Comparison of ENCODE assay signal across 12 mouse cellular contexts in the genomic region with DNA sequence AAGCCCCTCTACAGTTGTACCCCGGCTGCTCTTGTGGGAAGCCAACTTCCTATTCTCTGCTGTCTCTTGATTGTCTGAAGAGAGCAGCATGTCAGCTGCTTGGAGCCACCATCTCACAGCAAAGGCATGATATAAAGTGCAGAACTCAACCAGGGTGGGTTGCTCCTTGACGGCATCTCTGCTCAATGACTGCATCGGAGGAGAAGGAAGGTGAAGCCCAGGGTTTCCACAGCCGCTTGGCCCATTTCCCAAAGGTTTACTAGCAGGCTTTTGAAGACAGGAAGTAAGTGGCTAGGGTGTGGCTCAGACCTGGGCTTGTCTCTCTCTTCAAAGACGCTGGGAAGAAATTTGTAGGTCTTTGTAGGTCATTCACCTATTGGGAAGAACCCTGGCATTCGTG. TPM values are rescaled to one million over a fixed set of nuclear protein-coding genes. Genes with fewer than 3 reads are reported as not detected.
DNase-seq lines count a peak whose midpoint lies in the region; ATAC-seq and TF ChIP-seq lines count a peak whose summit lies in the region.
"Had no signal": no experiment of that assay in that cellular context is flagged by ENCODE, and none has a peak within 500 bp of the region (broad histone marks: within the 10 kb centered on the region; RNA-seq: fewer than 3 reads in every experiment).

No protein-coding gene starts in this region.

- H3K4me3 ChIP-seq in kidney, adult 2 months (ENCODE audit: insufficient read depth, low read depth, low read length), result no peak overlapping the region
- H3K4me3 ChIP-seq in hindbrain, embryonic 13.5 days, result no peak overlapping the region
- no peak overlapping the region for H3K4me3 ChIP-seq in midbrain, embryonic 11.5 days (ENCODE audit: low read depth, low read length)
- H3K4me3 ChIP-seq: hindbrain, embryonic 10.5 days; midbrain, embryonic 12.5 days had no signal

- H3K4me2 ChIP-seq in hindbrain, embryonic 13.5 days, result no peak overlapping the region
- H3K4me2 ChIP-seq in midbrain, embryonic 11.5 days, result no peak overlapping the region
- H3K4me2 ChIP-seq: midbrain, embryonic 12.5 days had no signal

- H3K9me3 ChIP-seq in hindbrain, embryonic 13.5 days, result peaks cover 3% of the 10 kb centered on the region; the same call in 1 of the 2 replicates
- 0 out of 2 replicates have a peak, but pooled peaks cover 2% of the 10 kb centered on the region for H3K9me3 ChIP-seq in midbrain, embryonic 11.5 days (ENCODE audit: control insufficient read depth, low read length)
- H3K9me3 ChIP-seq: midbrain, embryonic 12.5 days had no signal

- no peak overlapping the region for H3K9ac ChIP-seq in hindbrain, embryonic 13.5 days
- no peak overlapping the region for H3K9ac ChIP-seq in midbrain, embryonic 11.5 days (ENCODE audit: low read length)
- H3K9ac ChIP-seq: liver, embryonic 14.5 days; midbrain, embryonic 12.5 days had no signal

- no peaks in the 10 kb centered on the region for H3K36me3 ChIP-seq in kidney, adult 2 months (ENCODE audit: control insufficient read depth, insufficient read depth, low read length)
- H3K36me3 ChIP-seq in hindbrain, embryonic 13.5 days, result no peaks in the 10 kb centered on the region
- no peaks in the 10 kb centered on the region for H3K36me3 ChIP-seq in midbrain, embryonic 11.5 days (ENCODE audit: control insufficient read depth, insufficient read depth, low read length)
- H3K36me3 ChIP-seq: hindbrain, embryonic 10.5 days; midbrain, embryonic 12.5 days had no signal

- no peak for TF ChIP-seq CTCF in kidney, adult 2 months (conservative IDR thresholded peaks at IDR 0.05; ENCODE audit: insufficient read depth, insufficient read length, low read depth, low read length)

- 0 out of 2 replicates have a peak, but pooled peaks have one; percentile 11 for ATAC-seq in neutrophil, adult 5-6 weeks (ENCODE audit: extremely low read depth, insufficient number of reproducible peaks, low FRiP score, poor library complexity, severe bottlenecking)
- no peak for ATAC-seq in hindbrain, embryonic 13.5 days (ENCODE audit: low FRiP score)
- no peak for ATAC-seq in midbrain, embryonic 11.5 days (ENCODE audit: low FRiP score)

- H3K27me3 ChIP-seq in kidney, adult 2 months (replicated peaks; ENCODE audit: control insufficient read depth, insufficient read depth, low read length), result no peaks in the 10 kb centered on the region
- H3K27me3 ChIP-seq in hindbrain, embryonic 13.5 days, result no peaks in the 10 kb centered on the region
- H3K27me3 ChIP-seq in midbrain, embryonic 11.5 days (ENCODE audit: control insufficient read depth, insufficient read depth, low read length), result no peaks in the 10 kb centered on the region; the same call in 1 of the 2 replicates

- WGBS in kidney, adult 2 months, result 77% methylated on average over 6 of the region's 6 CpGs
- WGBS in hindbrain, embryonic 13.5 days, result 87% methylated on average over 6 of the region's 6 CpGs
- 95% methylated on average over 6 of the region's 6 CpGs for WGBS in midbrain, embryonic 11.5 days

- peak; percentile 52 for DNase-seq in kidney, adult 2 months
- DNase-seq in kidney, adult 8-10 months, result no peak
- peak; percentile 65 for DNase-seq in CD4-positive, CD25-positive, alpha-beta regulatory T cell, adult 2 months (ENCODE audit: low read depth, low spot score)
- DNase-seq in T-cell, adult 2 months (ENCODE audit: low spot score), result peak; percentile 41
- DNase-seq in embryo, embryonic 11 days, result no peak
- DNase-seq in midbrain, embryonic 11.5 days (ENCODE audit: low spot score, missing footprints), result no peak
- DNase-seq: right cerebral cortex, postnatal 4 days had no signal

- H3K4me1 ChIP-seq in kidney, adult 2 months (ENCODE audit: control insufficient read depth, insufficient read depth, low read length), result peaks cover 7% of the 10 kb centered on the region; the same call in 1 of the 2 replicates
- peaks cover 14% of the 10 kb centered on the region for H3K4me1 ChIP-seq in hindbrain, embryonic 13.5 days (replicated peaks)
- peaks cover 2% of the 10 kb centered on the region; the same call in 1 of the 2 replicates for H3K4me1 ChIP-seq in midbrain, embryonic 11.5 days (ENCODE audit: control insufficient read depth, insufficient read depth, low read length)

- no peak overlapping the region for H3K27ac ChIP-seq in kidney, adult 2 months (ENCODE audit: insufficient read depth, low read depth, low read length)
- H3K27ac ChIP-seq in hindbrain, embryonic 13.5 days, result no peak overlapping the region
- no peak overlapping the region for H3K27ac ChIP-seq in midbrain, embryonic 11.5 days (ENCODE audit: low read depth, low read length)
- H3K27ac ChIP-seq: hindbrain, embryonic 10.5 days; liver, embryonic 14.5 days; midbrain, embryonic 12.5 days had no signal

- TF ChIP-seq POLR2A in kidney, adult 2 months (IDR thresholded peaks at IDR 0.05; ENCODE audit: low read depth, low read length), result no peak

RNA-seq across cellular contexts. Expression of a gene that starts 36.6 kb away (rescaled TPM):
- 9.3 and 10.8 TPM in 2 replicates for polyA plus RNA-seq in kidney, adult 2 months (2012; rRNA removed)
- 10.2 and 17.8 TPM in 2 replicates for total RNA-seq in neutrophil, adult 5-6 weeks (2017)
- 8.5 and 10.7 TPM in 2 replicates for polyA plus RNA-seq in hindbrain, embryonic 13.5 days (2015; fragmentation: Nextera tagmentation; extraction: Ambion mirVana)
- polyA plus RNA-seq in midbrain, embryonic 11.5 days (2014; fragmentation: Nextera tagmentation; extraction: Ambion mirVana), result 1.9 and 3.7 TPM in 2 replicates

Comparison
In these comparisons a context has a peak if more than half of its experiments do, and no peak if none do; other contexts are left out.
1. DNase-seq: peak in kidney, adult 2 months (single experiment), CD4-positive, CD25-positive, alpha-beta regulatory T cell, adult 2 months (single experiment) and T-cell, adult 2 months (single experiment); none in kidney, adult 8-10 months (0 of 2), embryo, embryonic 11 days (single experiment) and midbrain, embryonic 11.5 days (single experiment).